Mouse (Mus musculus) lung, embryonic 14.5 days (tissue): ENCODE measurements at regions not wholly inside any gene's neighbourhood (a gene's known extent, or its start where the extent isn't known, plus 50 kb on each side); places are given as distances from the start of the nearest gene placed in this dataset.

Experiments used
- ATAC-seq: fragments of 200-750 bp; cut with Nextera tagmentation; 2 replicates; pipeline ENCODE4 v1.8.0; 2017; ENCODE audit warnings: mild to moderate bottlenecking, moderate TSS enrichment, moderate library complexity; ENCODE audit not compliant: insufficient read depth
- DNase-seq: peaks from one replicate; pipeline ENCODE4 v3.0.0-alpha.2; 2015
- H3K27ac ChIP-seq: fragments of 300-500 bp; sonication (generic); 2 replicates; pipeline ENCODE4 v1.5.1; 2014; ENCODE audit warnings: low read depth, mild to moderate bottlenecking, moderate library complexity
- H3K27me3 ChIP-seq: fragments of 300-500 bp; sonication (generic); 2 replicates; pipeline ENCODE4 v1.6.1; 2014; ENCODE audit warnings: low read length, control low read depth; ENCODE audit not compliant: insufficient read depth
- H3K36me3 ChIP-seq: fragments of 300-500 bp; sonication (generic); 2 replicates; pipeline ENCODE4 v1.6.1; 2014; ENCODE audit warnings: control low read depth; ENCODE audit not compliant: insufficient read depth
- H3K4me1 ChIP-seq: fragments of 300-500 bp; sonication (generic); 2 replicates; pipeline ENCODE4 v1.6.1; 2014; ENCODE audit warnings: antibody characterized with exemption, control low read depth; ENCODE audit not compliant: insufficient read depth
- H3K4me2 ChIP-seq: fragments of 300-500 bp; sonication (generic); 2 replicates; pipeline ENCODE4 v1.6.1; 2014; ENCODE audit warnings: mild to moderate bottlenecking
- H3K4me3 ChIP-seq: fragments of 300-500 bp; sonication (generic); 2 replicates; pipeline ENCODE4 v1.5.1; 2014; ENCODE audit warnings: low read depth, low read length
- H3K9ac ChIP-seq: fragments of 300-500 bp; sonication (generic); 2 replicates; pipeline ENCODE4 v1.6.1; 2014
- H3K9me3 ChIP-seq: fragments of 300-500 bp; sonication (generic); 2 replicates; pipeline ENCODE4 v1.6.1; 2016; ENCODE audit warnings: low read depth, low read length, control low read depth
- CTCF ChIP-seq: IDR thresholded peaks from 2 replicates; pipeline ENCODE4 v1.5.1; 2016; ENCODE audit warnings: antibody characterized with exemption, low read depth
- WGBS: fragments of 180-500 bp; shearing (Covaris S2); extraction: QIAGEN DNeasy Blood & Tissue Kit; methylation state at CpG from one replicate; pipeline ENCODE4 v1.1.7; 2014; 5-methylcytosine and 5-hydroxymethylcytosine counted together

DNA sequence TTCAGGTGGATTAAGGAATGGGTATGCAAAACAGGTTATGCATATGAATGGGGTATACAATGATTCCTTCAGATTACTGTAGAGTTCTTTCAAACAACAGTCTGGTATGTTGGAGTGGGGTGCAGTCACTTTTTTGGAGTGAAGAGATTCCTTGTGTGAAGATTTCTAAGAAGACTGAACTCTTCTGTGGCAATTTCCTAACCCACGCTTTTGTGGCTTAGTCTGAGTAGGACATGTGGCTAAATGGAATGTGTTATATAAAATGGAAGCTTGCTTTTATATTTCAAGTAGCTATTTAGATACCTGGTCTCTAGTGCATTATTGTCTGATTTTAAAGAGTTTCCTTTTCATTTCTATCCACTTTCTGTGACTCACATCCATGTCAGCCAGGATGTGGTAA lies 205.3 kb downstream of the Aldoart1 start:
- DNase-seq (no peak), ATAC-seq (no peak)

DNA sequence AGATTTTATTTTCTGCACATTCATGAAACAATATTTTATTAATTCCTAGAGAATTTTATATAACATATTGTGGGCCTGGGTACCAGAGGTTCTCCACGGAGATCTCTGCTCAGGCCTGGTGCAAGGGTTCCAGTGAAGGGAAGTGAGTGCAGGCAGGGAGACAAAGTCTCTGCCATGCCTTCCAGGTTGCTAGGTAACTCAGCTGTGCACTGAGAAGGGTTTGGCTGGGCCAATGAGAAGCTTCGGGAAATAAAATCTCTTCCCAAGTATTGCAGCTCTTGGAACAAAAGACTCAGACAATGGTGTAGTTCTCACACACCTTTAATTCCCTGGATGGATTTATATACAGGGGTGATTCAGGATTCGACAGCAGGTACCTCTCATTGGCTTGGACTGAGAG lies 223.0 kb downstream of the Aldoart1 start:
- Histone ChIP-seq H3K9me3 (no peaks in the 10 kb centered on the region), H3K4me2 (no peak overlapping the region), H3K9ac (no peak overlapping the region), H3K4me3 (no peak overlapping the region), H3K36me3 (no peaks in the 10 kb centered on the region), H3K27me3 (no peaks in the 10 kb centered on the region), H3K4me1 (no peaks in the 10 kb centered on the region), H3K27ac (no peak overlapping the region)
- DNase-seq, result no peak
- 51% methylated on average over 3 of the region's 3 CpGs for WGBS
- ATAC-seq, result no peak
- no peak for TF ChIP-seq CTCF

More for the DNA sequence above, 205.3 kb downstream of the Aldoart1 start:
- Histone ChIP-seq H3K27me3 (no peaks in the 10 kb centered on the region), H3K4me1 (no peaks in the 10 kb centered on the region), H3K9ac (no peak overlapping the region), H3K9me3 (no peaks in the 10 kb centered on the region), H3K27ac (no peak overlapping the region), H3K36me3 (no peaks in the 10 kb centered on the region), H3K4me3 (no peak overlapping the region), H3K4me2 (no peak overlapping the region)
- TF ChIP-seq CTCF, result no peak
- WGBS, result 95% methylated on average over 1 of the region's 1 CpGs

DNA sequence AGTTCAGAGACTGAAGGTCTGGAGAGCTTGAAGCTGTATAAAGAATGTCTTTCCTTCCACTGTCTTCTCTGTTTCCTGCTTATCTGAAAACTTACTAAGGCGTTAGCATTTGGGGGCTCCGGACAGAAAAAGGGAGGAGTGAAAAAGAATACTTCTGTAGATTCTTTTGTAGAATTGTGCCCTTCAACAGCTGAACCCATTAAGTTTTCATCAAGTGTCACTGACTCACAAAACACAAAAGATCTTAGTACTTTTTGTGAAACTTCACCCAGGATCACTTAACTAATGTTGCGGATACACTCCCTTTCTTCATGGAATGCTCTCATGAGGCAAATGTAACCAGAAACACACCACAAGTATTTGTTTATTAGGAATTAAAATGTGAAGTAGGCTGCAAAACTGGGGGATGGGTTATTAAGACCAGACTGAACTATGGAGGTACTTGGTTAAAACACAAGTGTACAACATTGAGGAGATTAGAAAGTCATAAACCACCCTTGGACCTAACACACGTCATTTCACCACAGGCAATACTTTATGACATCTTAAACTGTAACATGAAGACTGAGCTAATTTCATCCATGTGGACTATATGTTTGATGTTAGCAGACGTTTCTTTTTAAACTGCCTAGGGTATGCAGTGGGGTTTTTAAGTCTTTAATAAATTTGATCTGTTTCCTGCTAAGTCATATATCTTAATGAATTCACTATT lies 225.1 kb downstream of the Aldoart1 start:
- Histone ChIP-seq H3K4me1 (no peaks in the 10 kb centered on the region), H3K4me3 (no peak overlapping the region), H3K9ac (no peak overlapping the region), H3K36me3 (no peaks in the 10 kb centered on the region), H3K27me3 (no peaks in the 10 kb centered on the region), H3K27ac (no peak overlapping the region), H3K4me2 (no peak overlapping the region), H3K9me3 (no peaks in the 10 kb centered on the region)
- DNase-seq (no peak), ATAC-seq (no peak)
- 50% methylated on average over 5 of the region's 5 CpGs for WGBS
- no peak for TF ChIP-seq CTCF

DNA sequence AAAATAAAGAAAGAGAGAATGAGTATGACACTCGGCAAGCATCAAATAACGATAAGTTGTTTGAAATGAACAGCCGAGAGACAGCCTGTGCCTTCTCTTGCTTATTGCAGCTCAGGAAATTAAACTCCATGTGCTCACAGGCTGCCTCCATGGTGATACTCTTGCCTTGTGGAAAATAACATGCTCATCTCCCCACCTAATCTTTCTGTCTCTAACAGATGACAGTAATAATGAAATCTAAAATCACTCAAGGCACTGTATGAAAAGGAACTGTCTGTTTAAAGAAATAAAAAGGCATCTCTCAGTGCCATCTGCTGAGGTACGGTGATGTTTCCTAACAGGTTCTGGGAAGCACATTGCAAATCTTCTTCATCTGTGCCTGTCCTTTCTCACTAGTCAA lies 247.3 kb downstream of the Aldoart1 start:
- Histone ChIP-seq H3K36me3 (no peaks in the 10 kb centered on the region), H3K9ac (no peak overlapping the region), H3K4me2 (no peak overlapping the region), H3K4me1 (no peaks in the 10 kb centered on the region), H3K9me3 (no peaks in the 10 kb centered on the region), H3K4me3 (no peak overlapping the region), H3K27me3 (no peaks in the 10 kb centered on the region), H3K27ac (no peak overlapping the region)
- no peak for TF ChIP-seq CTCF
- no peak for ATAC-seq
- 90% methylated on average over 4 of the region's 4 CpGs for WGBS
- no peak for DNase-seq

DNA sequence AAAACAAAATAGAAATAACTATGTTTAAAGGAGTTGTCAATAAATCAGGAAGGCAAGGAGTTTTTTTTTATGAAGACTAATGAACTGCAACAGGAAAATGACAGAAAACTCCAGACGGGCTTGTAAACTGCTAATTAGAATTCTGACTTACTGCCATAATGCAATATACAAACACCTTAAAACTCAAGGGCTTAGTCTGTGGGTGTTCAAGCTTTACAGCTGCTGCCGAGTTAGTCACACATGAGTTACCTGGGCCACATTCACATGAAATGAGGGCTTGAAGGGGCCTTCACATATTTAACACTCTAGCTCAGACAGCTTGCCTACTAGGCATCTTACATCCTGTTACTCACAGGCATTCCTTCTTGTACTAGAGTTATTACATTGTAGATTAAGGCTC lies 256.9 kb downstream of the Aldoart1 start:
- H3K27me3 ChIP-seq, result no peaks in the 10 kb centered on the region
- no peak overlapping the region for H3K4me2 ChIP-seq
- H3K9me3 ChIP-seq, result no peaks in the 10 kb centered on the region
- H3K36me3 ChIP-seq, result no peaks in the 10 kb centered on the region
- no peak overlapping the region for H3K9ac ChIP-seq
- DNase-seq (no peak), ATAC-seq (no peak)
- TF ChIP-seq CTCF, result no peak
- no peak overlapping the region for H3K4me3 ChIP-seq
- no peak overlapping the region for H3K27ac ChIP-seq
- no peaks in the 10 kb centered on the region for H3K4me1 ChIP-seq
- WGBS, result 50% methylated on average over 2 of the region's 2 CpGs

DNA sequence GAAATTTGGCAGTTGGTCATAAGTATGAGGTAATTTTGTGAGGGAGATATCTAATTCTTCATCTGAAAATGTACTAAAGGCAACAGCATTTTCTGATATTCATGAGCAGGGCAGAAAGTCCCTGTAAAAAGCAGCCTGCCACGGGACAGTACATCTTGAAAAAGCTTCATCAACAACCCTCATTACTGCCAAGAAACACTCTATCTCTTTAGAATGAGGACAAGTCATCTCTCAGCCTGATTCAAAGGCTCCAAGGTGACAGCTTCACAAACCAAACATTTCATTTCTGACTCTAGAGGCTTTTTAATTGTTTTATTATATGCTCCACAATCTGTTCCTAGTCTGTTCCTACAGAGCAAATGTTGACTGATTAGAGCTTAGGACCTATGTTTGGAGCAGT lies 260.3 kb downstream of the Aldoart1 start:
- WGBS, result 49% methylated on average over 1 of the region's 1 CpGs

DNA sequence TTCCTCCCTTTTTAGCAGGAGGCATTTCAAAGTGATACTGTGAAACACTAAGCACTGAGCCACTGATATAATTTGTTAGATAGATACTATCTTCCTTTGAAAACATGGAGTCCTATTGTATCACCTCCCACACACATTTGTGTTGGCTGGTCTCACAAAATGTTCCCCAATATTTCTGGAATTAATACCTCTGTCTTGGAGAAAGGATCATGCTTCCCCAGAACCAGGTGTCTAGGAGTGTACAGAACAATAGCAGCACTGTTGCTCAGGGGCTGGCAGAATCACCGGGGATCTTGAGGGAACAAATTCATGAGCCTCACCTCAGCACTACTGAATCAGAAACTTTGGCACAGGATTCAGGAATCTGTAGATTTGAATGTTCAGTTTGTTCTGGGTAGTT lies 277.5 kb downstream of the Aldoart1 start:
- no peaks in the 10 kb centered on the region for H3K9me3 ChIP-seq
- H3K27ac ChIP-seq, result no peak overlapping the region
- TF ChIP-seq CTCF, result no peak
- no peak overlapping the region for H3K4me2 ChIP-seq
- H3K4me1 ChIP-seq, result no peaks in the 10 kb centered on the region
- H3K36me3 ChIP-seq, result no peaks in the 10 kb centered on the region
- DNase-seq (no peak), ATAC-seq (no peak)
- H3K9ac ChIP-seq, result no peak overlapping the region
- no peak overlapping the region for H3K4me3 ChIP-seq
- no peaks in the 10 kb centered on the region for H3K27me3 ChIP-seq
- 58% methylated on average over 1 of the region's 1 CpGs for WGBS

More for the DNA sequence above, 260.3 kb downstream of the Aldoart1 start:
- TF ChIP-seq CTCF, result no peak
- H3K36me3 ChIP-seq, result no peaks in the 10 kb centered on the region
- ATAC-seq, result no peak
- H3K4me1 ChIP-seq, result no peaks in the 10 kb centered on the region
- H3K4me2 ChIP-seq, result no peak overlapping the region
- no peak for DNase-seq
- H3K9me3 ChIP-seq, result no peaks in the 10 kb centered on the region
- H3K27ac ChIP-seq, result no peak overlapping the region
- H3K27me3 ChIP-seq, result no peaks in the 10 kb centered on the region
- no peak overlapping the region for H3K4me3 ChIP-seq
- no peak overlapping the region for H3K9ac ChIP-seq

DNA sequence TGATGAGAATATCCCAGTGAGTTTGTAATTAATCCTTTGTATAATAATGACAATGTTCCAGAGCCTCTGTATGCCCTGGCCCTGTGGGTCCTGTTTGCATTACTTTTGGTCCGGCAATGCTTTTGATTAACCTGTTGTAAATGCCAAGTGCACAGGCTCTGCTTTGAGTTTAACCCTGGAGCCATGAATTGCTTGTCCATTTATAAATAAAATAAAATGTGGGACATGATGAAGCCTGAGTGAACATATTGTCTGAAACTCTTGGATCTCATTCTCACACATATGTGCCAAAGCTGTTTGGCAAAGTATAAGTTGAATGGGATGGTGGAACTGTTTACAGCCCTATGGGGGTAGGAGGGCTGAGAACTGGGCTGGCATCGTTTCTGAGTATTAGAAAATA lies 280.5 kb downstream of the Aldoart1 start:
- Histone ChIP-seq H3K36me3 (no peaks in the 10 kb centered on the region), H3K4me2 (no peak overlapping the region), H3K9me3 (no peaks in the 10 kb centered on the region), H3K27ac (no peak overlapping the region), H3K27me3 (no peaks in the 10 kb centered on the region), H3K4me3 (no peak overlapping the region), H3K4me1 (no peaks in the 10 kb centered on the region), H3K9ac (no peak overlapping the region)
- TF ChIP-seq CTCF, result no peak
- 68% methylated on average over 2 of the region's 2 CpGs for WGBS
- no peak for DNase-seq
- ATAC-seq, result no peak
